In the genomic region with DNA sequence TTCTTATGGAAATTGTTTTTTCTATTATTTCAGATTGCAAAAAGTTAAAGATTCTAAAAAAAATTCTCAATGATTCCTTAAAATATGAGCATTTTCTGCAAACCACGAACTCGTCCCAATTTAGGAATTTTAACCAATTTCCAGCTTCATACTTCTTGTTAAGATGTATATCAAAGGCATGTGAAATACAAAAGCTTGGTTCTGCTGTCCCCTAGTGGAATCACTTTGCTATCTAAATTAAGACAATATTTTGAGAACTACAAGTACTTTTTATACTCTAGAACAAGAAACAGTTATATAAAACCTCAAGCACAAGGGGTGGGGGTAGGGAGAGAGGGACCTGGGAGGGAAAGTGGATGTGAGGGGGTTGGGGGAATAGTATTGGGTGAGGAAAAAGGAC, we compare ENCODE assay signal across 10 mouse cellular contexts. TPM values are rescaled to one million over a fixed set of nuclear protein-coding genes. Genes with fewer than 3 reads are reported as not detected.
DNase-seq lines count a peak whose midpoint lies in the region; ATAC-seq and TF ChIP-seq lines count a peak whose summit lies in the region.
"Had no signal": no experiment of that assay in that cellular context is flagged by ENCODE, and none has a peak within 500 bp of the region (broad histone marks: within the 10 kb centered on the region; RNA-seq: fewer than 3 reads in every experiment).

No protein-coding gene starts in this region.

- no peak for ATAC-seq in embryonic facial prominence, embryonic 14.5 days (ENCODE audit: low read depth)

- no peak for DNase-seq in heart, adult 2 months
- DNase-seq in heart, postnatal 36 days = no peak
- peak; percentile 39 to 54 for DNase-seq in left cerebral cortex, adult 9 months (ENCODE audit: low spot score in 2 of 2)
- DNase-seq in left cerebral cortex, postnatal 4 days = no peak
- peak; percentile 19 for DNase-seq in MEL (ENCODE audit: low read depth, low spot score)
- peak; percentile 42 for DNase-seq in embryonic facial prominence, embryonic 14.5 days (ENCODE audit: low spot score)
- no peak for DNase-seq in heart, postnatal 25 days (ENCODE audit: low spot score)
- no peak for DNase-seq in urinary bladder, postnatal 36 days (ENCODE audit: low spot score in 2 of 2)
- DNase-seq: gastrocnemius, postnatal 36 days had no signal

- no peak overlapping the region for H3K4me3 ChIP-seq in heart, adult 2 months
- no peak overlapping the region for H3K4me3 ChIP-seq in MEL (ENCODE audit: control insufficient read depth in 1 of 2, insufficient read depth in 1 of 2, low read depth in 2 of 2, low read length in 2 of 2)
- H3K4me3 ChIP-seq in embryonic facial prominence, embryonic 14.5 days (ENCODE audit: low read depth, low read length) = no peak overlapping the region
- H3K4me3 ChIP-seq: hindbrain, embryonic 10.5 days had no signal

- H3K79me2 ChIP-seq in heart, adult 2 months (replicated peaks; ENCODE audit: control insufficient read depth, insufficient read depth, low read length) = no peaks in the 10 kb centered on the region
- no peaks in the 10 kb centered on the region for H3K79me2 ChIP-seq in MEL (ENCODE audit: control insufficient read depth, insufficient read depth, low read length, poor library complexity)

- WGBS in heart, adult 2 months = 75% methylated on average over 2 of the region's 2 CpGs
- WGBS in embryonic facial prominence, embryonic 14.5 days = 55% methylated on average over 2 of the region's 2 CpGs

- H3K9me3 ChIP-seq in MEL (replicated peaks; ENCODE audit: insufficient read depth, low read length) = no peaks in the 10 kb centered on the region
- H3K9me3 ChIP-seq in embryonic facial prominence, embryonic 14.5 days (ENCODE audit: control insufficient read depth, low read length) = no peaks in the 10 kb centered on the region
- H3K9me3 ChIP-seq: hindbrain, embryonic 10.5 days had no signal

- peak; percentile 72 for TF ChIP-seq CTCF in heart, adult 2 months (IDR thresholded peaks at IDR 0.05)
- TF ChIP-seq CTCF in MEL (IDR thresholded peaks at IDR 0.05 in 2 of 3, conservative IDR thresholded peaks at IDR 0.05 in 1 of 3; ENCODE audit: control insufficient read depth in 1 of 3, insufficient read depth in 1 of 3, low read depth in 2 of 3, low read length in 3 of 3, poor library complexity in 1 of 3, severe bottlenecking in 1 of 3) = peak in 2 of 3 experiments; percentile 12 to 51; a peak in 2 of 6 replicates

- TF ChIP-seq POLR2A in heart, adult 2 months (IDR thresholded peaks at IDR 0.05; ENCODE audit: insufficient read depth, low read depth, low read length) = no peak
- TF ChIP-seq POLR2A in MEL (IDR thresholded peaks at IDR 0.05; ENCODE audit: control insufficient read depth in 1 of 2, insufficient read depth in 1 of 2, low read depth in 1 of 2, low read length in 2 of 2, poor library complexity in 1 of 2) = no peak

- H3K9ac ChIP-seq in heart, adult 2 months (ENCODE audit: low read depth, low read length) = no peak overlapping the region
- H3K9ac ChIP-seq in MEL (ENCODE audit: control insufficient read depth, low read depth, low read length, poor library complexity, severe bottlenecking) = no peak overlapping the region
- no peak overlapping the region for H3K9ac ChIP-seq in embryonic facial prominence, embryonic 14.5 days (ENCODE audit: low read depth, low read length)

- peak; percentile 61 for TF ChIP-seq RAD21 in MEL (IDR thresholded peaks at IDR 0.05; ENCODE audit: low read depth, low read length)

- intact Hi-C loops in heart, adult 2 months (cut with DNase I) = loop anchor here (2.0 kb wide), 1 partner anchor 919 kb away; no protein-coding TSS in a partner anchor
- intact Hi-C loops in heart, postnatal 36 days (cut with DNase I) = loop anchor here (1.0 kb wide), 1 partner anchor 920 kb away; no protein-coding TSS in a partner anchor
- intact Hi-C loops in left cerebral cortex, postnatal 4 days (cut with DNase I) = loop anchor here (5.0 to 10.0 kb wide), 2 partner anchors 543 to 921 kb away; partner anchors contain the start of gene AI593442
- intact Hi-C loops in heart, postnatal 25 days (cut with DNase I) = loop anchor here (5.0 kb wide), 1 partner anchor 916 kb away; no protein-coding TSS in a partner anchor

- H3K27ac ChIP-seq in heart, adult 2 months = no peak overlapping the region
- H3K27ac ChIP-seq in MEL (ENCODE audit: control insufficient read depth, low read depth, low read length) = no peak overlapping the region
- H3K27ac ChIP-seq in embryonic facial prominence, embryonic 14.5 days (replicated peaks; ENCODE audit: low read depth, low read length) = no peak overlapping the region
- H3K27ac ChIP-seq: hindbrain, embryonic 10.5 days had no signal

- H3K4me1 ChIP-seq in heart, adult 2 months (ENCODE audit: control insufficient read depth, insufficient read depth, low read length) = no peaks in the 10 kb centered on the region
- H3K4me1 ChIP-seq in MEL (ENCODE audit: control insufficient read depth in 1 of 2, insufficient read depth in 2 of 2, low read length in 2 of 2) = no peaks in the 10 kb centered on the region
- no peaks in the 10 kb centered on the region for H3K4me1 ChIP-seq in embryonic facial prominence, embryonic 14.5 days (ENCODE audit: control insufficient read depth, insufficient read depth, low read length)
- H3K4me1 ChIP-seq: hindbrain, embryonic 10.5 days had no signal

- TF ChIP-seq EP300 in heart, adult 2 months (IDR thresholded peaks at IDR 0.05; ENCODE audit: insufficient read depth, low read depth, low read length) = no peak
- no peak for TF ChIP-seq EP300 in MEL (IDR thresholded peaks at IDR 0.05; ENCODE audit: low read depth in 1 of 2, low read length in 2 of 2)

- H3K27me3 ChIP-seq in heart, adult 2 months (ENCODE audit: control insufficient read depth, insufficient read depth, low read length) = no peaks in the 10 kb centered on the region
- H3K27me3 ChIP-seq in MEL (ENCODE audit: control insufficient read depth in 1 of 2, insufficient read depth in 2 of 2, low read length in 2 of 2) = no peaks in the 10 kb centered on the region
- H3K27me3 ChIP-seq in embryonic facial prominence, embryonic 14.5 days (replicated peaks; ENCODE audit: control insufficient read depth, insufficient read depth, low read length) = no peaks in the 10 kb centered on the region

- no peaks in the 10 kb centered on the region for H3K36me3 ChIP-seq in heart, adult 2 months (ENCODE audit: control insufficient read depth, insufficient read depth, low read length)
- H3K36me3 ChIP-seq in MEL (ENCODE audit: control insufficient read depth in 1 of 2, insufficient read depth in 2 of 2, low read length in 2 of 2) = peaks cover 0 to 11% of the 10 kb centered on the region in 2 experiments; a peak in 2 of 4 replicates
- peaks cover 12% of the 10 kb centered on the region for H3K36me3 ChIP-seq in embryonic facial prominence, embryonic 14.5 days (ENCODE audit: control insufficient read depth, insufficient read depth, low read length)

- no peak overlapping the region for H3K4me2 ChIP-seq in embryonic facial prominence, embryonic 14.5 days (ENCODE audit: low read depth, low read length)

TF ChIP-seq in MEL, 35 proteins besides CTCF, POLR2A, EP300 and RAD21:
- TF ChIP-seq USF2 (IDR thresholded peaks at IDR 0.05; ENCODE audit: borderline replicate concordance in 1 of 2, insufficient read depth in 1 of 2, low read depth in 1 of 2, low read length in 2 of 2) = no peak
- no peak for TF ChIP-seq MAX (IDR thresholded peaks at IDR 0.05; ENCODE audit: low read length)
- TF ChIP-seq MXI1 (IDR thresholded peaks at IDR 0.05; ENCODE audit: low read depth, low read length) = no peak
- peak; percentile 34 for TF ChIP-seq SMC3 (IDR thresholded peaks at IDR 0.05; ENCODE audit: low read depth, low read length)
- no peak for TF ChIP-seq NRF1 (IDR thresholded peaks at IDR 0.05; ENCODE audit: insufficient read depth, low read depth, low read length, poor library complexity, severe bottlenecking)

RNA-seq across cellular contexts. Expression of gene Ddx10, which starts 29.7 kb away (rescaled TPM):
- total RNA-seq in heart, adult 2 months (2021) = 10 to 100 TPM in 1 of 2 experiments, 1 to 10 TPM in 1; 9.9 to 11.4 TPM
- 1.2 and 3.8 TPM in 2 replicates for polyA plus RNA-seq in heart, adult 2 months (2012; rRNA removed)
- 10 to 100 TPM; 10.0 to 11.6 TPM for total RNA-seq in heart, postnatal 36 days (2021)
- 10 to 100 TPM; 20.6 to 23.4 TPM for total RNA-seq in left cerebral cortex, postnatal 4 days (2021)
- total RNA-seq in MEL (2012; rRNA removed) = 43.6 and 45.1 TPM in 2 replicates
- 10 to 100 TPM; 46.5 to 48.4 TPM for polyA plus RNA-seq in MEL (2012; ENCODE audit: insufficient read depth in 1 of 2, insufficient read length in 2 of 2, low read depth in 1 of 2, low replicate concordance in 2 of 2, missing spikeins in 1 of 2)
- polyA plus RNA-seq in embryonic facial prominence, embryonic 14.5 days (2014; fragmentation: Nextera tagmentation; extraction: Ambion mirVana) = 24.6 and 25.8 TPM in 2 replicates
- total RNA-seq in heart, postnatal 25 days (2021) = 1 to 10 TPM; 8.9 to 9.7 TPM

Comparison
In these comparisons a context has a peak if more than half of its experiments do, and no peak if none do; other contexts are left out.
1. DNase-seq: peak in left cerebral cortex, adult 9 months (2 of 2), MEL (single experiment) and embryonic facial prominence, embryonic 14.5 days (single experiment); none in heart, adult 2 months (0 of 2), heart, postnatal 36 days (0 of 2), left cerebral cortex, postnatal 4 days (single experiment), heart, postnatal 25 days (single experiment) and urinary bladder, postnatal 36 days (0 of 2).